Mouse (Mus musculus) heart, embryonic 13.5 days (tissue): Measurements from ENCODE around the gene Retnla. TPM values are rescaled to one million over a fixed set of nuclear protein-coding genes. Genes with fewer than 3 reads are reported as not detected.

Source experiments
- ATAC-seq: fragments of 200-750 bp; cut with Nextera tagmentation; 2 replicates; pipeline ENCODE4 v1.8.0; 2017; ENCODE audit warnings: moderate TSS enrichment; ENCODE audit not compliant: insufficient number of reproducible peaks, low FRiP score, low TSS enrichment; ENCODE audit errors: extremely low read depth
- H3K27ac ChIP-seq: fragments of 300-500 bp; sonication (generic); replicated peaks from 2 replicates; pipeline ENCODE4 v1.5.1; 2015; ENCODE audit warnings: moderate library complexity, mild to moderate bottlenecking, inconsistent platforms
- H3K27me3 ChIP-seq: fragments of 300-500 bp; sonication (generic); replicated peaks from 2 replicates; pipeline ENCODE4 v1.6.1; 2015; ENCODE audit warnings: mild to moderate bottlenecking, inconsistent platforms
- H3K36me3 ChIP-seq: fragments of 300-500 bp; sonication (generic); 2 replicates; pipeline ENCODE4 v1.6.1; 2015; ENCODE audit warnings: mild to moderate bottlenecking, inconsistent platforms
- H3K4me1 ChIP-seq: fragments of 300-500 bp; sonication (generic); 2 replicates; pipeline ENCODE4 v1.6.1; 2015; ENCODE audit warnings: inconsistent platforms
- H3K4me2 ChIP-seq: fragments of 300-500 bp; sonication (generic); 2 replicates; pipeline ENCODE4 v1.6.1; 2015; ENCODE audit warnings: inconsistent platforms, mild to moderate bottlenecking, moderate library complexity
- H3K4me3 ChIP-seq: fragments of 300-500 bp; sonication (generic); 2 replicates; pipeline ENCODE4 v1.5.1; 2015; ENCODE audit warnings: moderate library complexity, mild to moderate bottlenecking, inconsistent platforms
- H3K9ac ChIP-seq: fragments of 300-500 bp; sonication (generic); 2 replicates; pipeline ENCODE4 v1.6.1; 2015; ENCODE audit warnings: inconsistent platforms, mild to moderate bottlenecking, moderate library complexity
- H3K9me3 ChIP-seq: fragments of 300-500 bp; sonication (generic); 2 replicates; pipeline ENCODE4 v1.6.1; 2016; ENCODE audit warnings: inconsistent platforms
- WGBS: fragments of 180-500 bp; shearing (Covaris S2); methylation state at CpG from one replicate; pipeline ENCODE4 v1.1.7; 2015; ENCODE audit warnings: mixed read lengths; 5-methylcytosine and 5-hydroxymethylcytosine counted together
- polyA plus RNA-seq: library from polyadenylated mRNA; unstranded; fragments of >200 nt; fragmentation: Nextera tagmentation; extraction: Ambion mirVana; gene quantifications from 2 replicates; pipeline ENCODE4 v1.2.1, GENCODE M21; 2015

Gene Retnla
- polyA plus RNA-seq = not detected in 2 replicates

GRCm38 (mm10) chr16:48842266-48842665 is at the start of gene Retnla:
Gene Retnla, plus strand, starts transcription at chr16:48842551.
- ATAC-seq = no peak
- Histone ChIP-seq H3K4me3 (no peak within 1 kb of the TSS), H3K9ac (no peak within 1 kb of the TSS), H3K4me2 (no peak within 1 kb of the TSS), H3K4me1 (no peaks in the 10 kb centered on the region), H3K9me3 (no peaks in the 10 kb centered on the region), H3K27ac (no peak within 1 kb of the TSS), H3K27me3 (no peaks in the 10 kb centered on the region), H3K36me3 (no peaks in the 10 kb centered on the region)
- 68% methylated on average over 3 of the region's 3 CpGs for WGBS

- H3K27ac ChIP-seq = no peak overlapping the region
- H3K9ac ChIP-seq = no peak overlapping the region
- no peaks in the 10 kb centered on the region for H3K36me3 ChIP-seq
- H3K4me2 ChIP-seq = no peak overlapping the region
- ATAC-seq = no peak
- no peaks in the 10 kb centered on the region for H3K9me3 ChIP-seq
- no peaks in the 10 kb centered on the region for H3K27me3 ChIP-seq
- WGBS = 21% methylated on average over 3 of the region's 3 CpGs
- no peak overlapping the region for H3K4me3 ChIP-seq
- no peaks in the 10 kb centered on the region for H3K4me1 ChIP-seq
Observed at GRCm38 (mm10) chr16:48798285-48798684, 44.1 kb upstream of the Retnla start.

- no peak for ATAC-seq
- no peaks in the 10 kb centered on the region for H3K4me1 ChIP-seq
- H3K27ac ChIP-seq = no peak overlapping the region
- H3K4me2 ChIP-seq = no peak overlapping the region
- no peaks in the 10 kb centered on the region for H3K9me3 ChIP-seq
- 80% methylated on average over 3 of the region's 3 CpGs for WGBS
- no peaks in the 10 kb centered on the region for H3K27me3 ChIP-seq
- H3K9ac ChIP-seq = no peak overlapping the region
- H3K36me3 ChIP-seq = no peaks in the 10 kb centered on the region
- H3K4me3 ChIP-seq = no peak overlapping the region
Observed at GRCm38 (mm10) chr16:48799470-48799869, 42.9 kb upstream of the Retnla start.

GRCm38 (mm10) chr16:48800906-48801305 is 41.4 kb upstream of the Retnla start:
- 82% methylated on average over 2 of the region's 2 CpGs for WGBS
- Histone ChIP-seq H3K4me3 (no peak overlapping the region), H3K36me3 (no peaks in the 10 kb centered on the region), H3K27ac (no peak overlapping the region), H3K4me1 (no peaks in the 10 kb centered on the region), H3K9me3 (no peaks in the 10 kb centered on the region), H3K9ac (no peak overlapping the region), H3K4me2 (no peak overlapping the region), H3K27me3 (no peaks in the 10 kb centered on the region)
- ATAC-seq = no peak

GRCm38 (mm10) chr16:48805412-48805811 is 36.9 kb upstream of the Retnla start:
- no peaks in the 10 kb centered on the region for H3K4me1 ChIP-seq
- H3K4me3 ChIP-seq = no peak overlapping the region
- H3K4me2 ChIP-seq = no peak overlapping the region
- no peak overlapping the region for H3K9ac ChIP-seq
- no peak for ATAC-seq
- no peaks in the 10 kb centered on the region for H3K36me3 ChIP-seq
- H3K27me3 ChIP-seq = no peaks in the 10 kb centered on the region
- no peak overlapping the region for H3K27ac ChIP-seq
- no peaks in the 10 kb centered on the region for H3K9me3 ChIP-seq
- 65% methylated on average over 1 of the region's 1 CpGs for WGBS

GRCm38 (mm10) chr16:48806521-48806920 is 35.8 kb upstream of the Retnla start:
- Histone ChIP-seq H3K36me3 (no peaks in the 10 kb centered on the region), H3K27ac (no peak overlapping the region), H3K4me2 (no peak overlapping the region), H3K4me1 (no peaks in the 10 kb centered on the region), H3K4me3 (no peak overlapping the region), H3K9ac (no peak overlapping the region), H3K9me3 (no peaks in the 10 kb centered on the region), H3K27me3 (no peaks in the 10 kb centered on the region)
- ATAC-seq = no peak
- 60% methylated on average over 1 of the region's 1 CpGs for WGBS

- Histone ChIP-seq H3K27me3 (no peaks in the 10 kb centered on the region), H3K9ac (no peak overlapping the region), H3K4me1 (no peaks in the 10 kb centered on the region), H3K4me2 (no peak overlapping the region), H3K4me3 (no peak overlapping the region), H3K27ac (no peak overlapping the region), H3K36me3 (no peaks in the 10 kb centered on the region), H3K9me3 (no peaks in the 10 kb centered on the region)
- no peak for ATAC-seq
- WGBS = 36% methylated on average over 2 of the region's 2 CpGs
Observed at GRCm38 (mm10) chr16:48809374-48809773, 33.0 kb upstream of the Retnla start.

GRCm38 (mm10) chr16:48811881-48812436 is 30.4 kb upstream of the Retnla start:
- 58% methylated on average over 7 of the region's 7 CpGs for WGBS
- no peak for ATAC-seq
- Histone ChIP-seq H3K27me3 (no peaks in the 10 kb centered on the region), H3K9ac (no peak overlapping the region), H3K36me3 (no peaks in the 10 kb centered on the region), H3K27ac (no peak overlapping the region), H3K4me3 (no peak overlapping the region), H3K4me1 (no peaks in the 10 kb centered on the region), H3K9me3 (no peaks in the 10 kb centered on the region), H3K4me2 (no peak overlapping the region)

- H3K27ac ChIP-seq = no peak within 1 kb of the TSS
- H3K4me1 ChIP-seq = no peaks in the 10 kb centered on the region
- no peak within 1 kb of the TSS for H3K4me2 ChIP-seq
- no peak within 1 kb of the TSS for H3K4me3 ChIP-seq
- H3K9me3 ChIP-seq = no peaks in the 10 kb centered on the region
- no peak for ATAC-seq
- no peaks in the 10 kb centered on the region for H3K36me3 ChIP-seq
- H3K9ac ChIP-seq = no peak within 1 kb of the TSS
- 87% methylated on average over 2 of the region's 2 CpGs for WGBS
- H3K27me3 ChIP-seq = no peaks in the 10 kb centered on the region
Observed at GRCm38 (mm10) chr16:48816695-48817094, 25.7 kb upstream of the Retnla start, which contains the start of gene Retnlb. Gene Retnlb, plus strand, starts transcription at chr16:48816856.

- Histone ChIP-seq H3K27ac (no peak overlapping the region), H3K9ac (no peak overlapping the region), H3K27me3 (no peaks in the 10 kb centered on the region), H3K4me2 (no peak overlapping the region), H3K36me3 (no peaks in the 10 kb centered on the region), H3K4me1 (no peaks in the 10 kb centered on the region), H3K9me3 (no peaks in the 10 kb centered on the region), H3K4me3 (no peak overlapping the region)
- ATAC-seq = no peak
- WGBS = 79% methylated on average over 6 of the region's 6 CpGs
Observed at GRCm38 (mm10) chr16:48818524-48818923, 23.8 kb upstream of the Retnla start.

GRCm38 (mm10) chr16:48826474-48826873 is 15.9 kb upstream of the Retnla start:
- Histone ChIP-seq H3K9me3 (no peaks in the 10 kb centered on the region), H3K4me2 (no peak overlapping the region), H3K9ac (no peak overlapping the region), H3K27ac (no peak overlapping the region), H3K4me3 (no peak overlapping the region), H3K27me3 (no peaks in the 10 kb centered on the region), H3K4me1 (no peaks in the 10 kb centered on the region), H3K36me3 (no peaks in the 10 kb centered on the region)
- 72% methylated on average over 3 of the region's 3 CpGs for WGBS
- ATAC-seq = no peak

GRCm38 (mm10) chr16:48827625-48828024 is 14.7 kb upstream of the Retnla start:
- Histone ChIP-seq H3K9ac (no peak overlapping the region), H3K4me3 (no peak overlapping the region), H3K36me3 (no peaks in the 10 kb centered on the region), H3K9me3 (no peaks in the 10 kb centered on the region), H3K4me1 (no peaks in the 10 kb centered on the region), H3K27ac (no peak overlapping the region), H3K4me2 (no peak overlapping the region), H3K27me3 (no peaks in the 10 kb centered on the region)
- ATAC-seq = no peak
- 55% methylated on average over 1 of the region's 1 CpGs for WGBS
